Mouse (Mus musculus): ENCODE measurements at regions not wholly inside any gene's neighbourhood (a gene's known extent, or its start where the extent isn't known, plus 50 kb on each side); places are given as distances from the start of the nearest gene placed in this dataset.
A peak's percentile ranks its signal among the peaks of the same experiment; 100 is the strongest.

DNA sequence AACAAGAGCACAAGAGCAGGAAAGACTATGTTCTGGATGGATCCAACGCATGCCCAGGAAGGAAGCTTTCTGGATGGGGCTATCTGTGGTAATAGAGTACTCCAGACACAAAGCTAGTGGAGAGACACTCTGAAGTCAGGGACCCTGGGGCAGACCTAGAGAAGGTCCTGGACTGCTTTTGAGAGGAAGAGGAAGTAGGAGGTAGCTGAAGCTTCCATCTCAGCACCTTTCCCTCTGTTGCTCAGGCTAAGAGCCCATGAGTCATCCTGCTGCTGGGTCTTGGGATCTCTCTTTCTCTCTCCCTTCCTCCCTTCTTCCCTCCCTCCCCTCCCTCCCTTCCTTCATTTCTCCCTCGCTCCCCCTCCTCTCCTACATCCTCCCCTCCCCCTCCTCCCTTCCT, 84.6 kb upstream of the Cpeb4 start:
- no peak overlapping the region for H3K27ac ChIP-seq
- H3K4me2 ChIP-seq, result no peak overlapping the region
- H3K4me1 ChIP-seq, result peaks cover 19% of the 10 kb centered on the region
- H3K27me3 ChIP-seq (replicated peaks), result peaks cover 21% of the 10 kb centered on the region; the same call in 1 of the 2 replicates
- no peak overlapping the region for H3K4me3 ChIP-seq
- 45% methylated on average over 2 of the region's 2 CpGs for WGBS (ENCODE audit: insufficient replicate concordance)
- H3K9ac ChIP-seq, result no peak overlapping the region
- H3K36me3 ChIP-seq, result no peaks in the 10 kb centered on the region
- no peaks in the 10 kb centered on the region; the same call in 1 of the 2 replicates for H3K9me3 ChIP-seq (replicated peaks)
- ATAC-seq, result no peak

DNA sequence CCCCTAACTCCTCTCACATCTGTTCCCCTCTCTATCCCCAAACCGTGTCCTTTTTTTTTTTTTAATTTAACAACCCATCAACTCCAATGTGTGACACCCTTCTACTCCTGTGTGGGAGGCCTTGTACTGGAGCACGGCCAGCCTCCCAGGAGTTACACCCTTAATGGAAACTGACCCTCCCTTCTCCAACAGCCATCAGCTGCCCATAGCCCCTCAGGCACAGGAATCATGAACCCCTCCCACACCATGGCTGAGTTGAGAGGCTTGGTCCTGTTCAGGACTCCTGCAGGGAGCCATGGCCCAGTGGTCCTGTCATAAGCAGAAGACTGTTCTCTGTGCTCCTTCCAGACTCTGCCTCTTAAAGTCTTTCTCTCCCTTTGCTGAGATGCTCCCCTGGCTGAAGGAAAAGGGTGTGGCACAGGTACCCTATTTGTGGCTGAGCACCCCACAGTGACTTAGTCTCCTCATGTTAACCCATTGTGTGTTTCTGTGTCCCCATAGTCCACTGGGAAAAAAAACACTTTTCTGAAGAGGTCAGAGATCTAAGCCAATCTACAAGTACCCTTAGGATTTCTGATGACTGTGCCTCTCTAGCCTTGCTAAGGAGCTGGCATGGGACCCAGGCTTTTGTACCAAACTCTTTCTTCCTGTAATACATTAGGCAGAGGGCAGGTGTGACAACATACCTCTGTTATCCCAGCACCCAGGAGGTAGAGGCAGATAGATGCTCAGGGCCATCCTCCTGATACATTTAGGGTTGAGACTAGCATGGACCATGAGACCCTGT, 83.9 kb upstream of the Cpeb4 start:
- H3K9ac ChIP-seq, result no peak overlapping the region
- 0 out of 2 replicates have a peak, but pooled peaks have one; percentile 14 for ATAC-seq
- H3K27me3 ChIP-seq (replicated peaks), result peaks cover 21% of the 10 kb centered on the region; the same call in 1 of the 2 replicates
- H3K4me3 ChIP-seq, result no peak overlapping the region
- H3K36me3 ChIP-seq, result no peaks in the 10 kb centered on the region
- 0 out of 2 replicates have a peak overlapping the region, but pooled peaks have one; percentile 20 for H3K27ac ChIP-seq
- H3K4me1 ChIP-seq, result peaks cover 18% of the 10 kb centered on the region
- no peaks in the 10 kb centered on the region; the same call in 1 of the 2 replicates for H3K9me3 ChIP-seq (replicated peaks)
- 46% methylated on average over 2 of the region's 2 CpGs for WGBS (ENCODE audit: insufficient replicate concordance)
- no peak overlapping the region for H3K4me2 ChIP-seq

DNA sequence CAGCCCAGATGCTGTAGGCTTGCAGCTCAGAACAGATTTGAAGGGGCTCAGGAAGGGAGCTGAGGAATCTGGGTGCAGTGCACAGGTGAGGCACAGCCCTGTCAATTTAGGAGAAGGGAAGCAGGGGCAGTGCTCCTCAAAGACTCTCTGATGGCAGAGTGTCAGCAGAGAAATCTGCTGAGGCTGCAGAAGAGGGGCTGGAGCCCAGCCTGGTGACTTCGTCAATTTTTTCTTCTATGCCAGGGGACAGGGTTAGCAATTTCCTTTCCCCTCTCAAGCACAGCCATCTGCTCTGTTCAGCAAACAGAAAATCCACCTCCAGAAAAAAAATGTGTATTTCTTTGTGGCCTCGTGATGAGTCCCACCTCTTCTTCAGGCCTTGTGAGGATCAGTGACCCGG, 82.0 kb upstream of the Cpeb4 start:
- no peak overlapping the region for H3K4me2 ChIP-seq
- ATAC-seq, result no peak
- H3K4me1 ChIP-seq, result peaks cover 32% of the 10 kb centered on the region
- H3K9me3 ChIP-seq (replicated peaks), result no peaks in the 10 kb centered on the region
- H3K27ac ChIP-seq, result no peak overlapping the region
- peaks cover 21% of the 10 kb centered on the region; the same call in 1 of the 2 replicates for H3K27me3 ChIP-seq (replicated peaks)
- H3K9ac ChIP-seq, result peak overlapping the region; percentile 6; the same call in 1 of the 2 replicates
- H3K36me3 ChIP-seq, result no peaks in the 10 kb centered on the region
- WGBS (ENCODE audit: insufficient replicate concordance), result 79% methylated on average over 3 of the region's 3 CpGs
- no peak overlapping the region for H3K4me3 ChIP-seq

DNA sequence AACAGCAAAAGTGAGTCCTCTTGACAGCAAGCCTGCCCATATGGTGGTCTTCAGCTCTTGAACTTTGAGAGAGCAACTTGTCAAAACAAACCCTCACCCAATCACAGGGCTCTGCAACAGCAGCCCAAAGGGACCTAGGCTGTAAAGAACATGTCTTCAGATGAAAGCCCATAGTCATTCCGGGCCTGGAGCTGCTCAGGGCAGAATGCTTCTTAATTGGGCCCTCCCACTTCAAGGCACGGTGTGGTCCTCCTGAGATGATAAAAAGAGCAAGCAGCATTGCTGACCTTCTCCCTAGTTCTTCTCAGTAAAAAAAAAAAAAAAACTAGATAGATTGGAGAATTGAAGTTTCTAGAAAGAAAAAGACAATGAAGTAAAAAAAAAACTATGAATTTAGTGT, 80.7 kb upstream of the Cpeb4 start:
- no peak overlapping the region for H3K27ac ChIP-seq
- H3K4me3 ChIP-seq, result no peak overlapping the region
- no peak overlapping the region for H3K4me2 ChIP-seq
- no peaks in the 10 kb centered on the region for H3K9me3 ChIP-seq (replicated peaks)
- H3K27me3 ChIP-seq (replicated peaks), result peaks cover 21% of the 10 kb centered on the region; the same call in 1 of the 2 replicates
- peak; percentile 53 for ATAC-seq
- no peak overlapping the region for H3K9ac ChIP-seq
- no peaks in the 10 kb centered on the region for H3K36me3 ChIP-seq
- 55% methylated on average over 2 of the region's 2 CpGs for WGBS (ENCODE audit: insufficient replicate concordance)
- peaks cover 42% of the 10 kb centered on the region for H3K4me1 ChIP-seq

DNA sequence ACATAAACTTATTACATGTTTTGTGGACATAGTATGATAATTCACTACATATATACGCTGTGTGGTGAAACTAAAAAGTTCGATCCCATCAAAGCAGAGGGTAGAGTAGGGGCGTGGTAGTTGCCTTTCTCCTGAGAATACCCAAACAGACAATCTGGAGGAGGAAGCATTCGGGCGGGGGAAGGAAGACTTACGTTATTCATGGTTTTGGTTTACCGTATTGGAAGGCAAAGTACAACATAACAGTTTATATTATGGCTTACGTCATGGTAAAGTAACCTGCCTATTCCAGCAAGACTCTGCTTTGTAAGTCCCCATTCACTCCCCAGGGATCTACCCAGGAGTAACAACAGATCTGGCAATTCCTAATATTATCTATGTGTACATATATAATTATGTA, 76.9 kb upstream of the Cpeb4 start:
- Histone ChIP-seq H3K9me3 (replicated peaks) (peaks cover 4% of the 10 kb centered on the region; the same call in 1 of the 2 replicates), H3K4me2 (no peak overlapping the region), H3K27me3 (replicated peaks) (0 out of 2 replicates have a peak, but pooled peaks cover 2% of the 10 kb centered on the region), H3K9ac (no peak overlapping the region), H3K27ac (no peak overlapping the region), H3K4me3 (no peak overlapping the region), H3K36me3 (no peaks in the 10 kb centered on the region), H3K4me1 (peaks cover 44% of the 10 kb centered on the region)
- ATAC-seq, result no peak
- 66% methylated on average over 8 of the region's 8 CpGs for WGBS (ENCODE audit: insufficient replicate concordance)

DNA sequence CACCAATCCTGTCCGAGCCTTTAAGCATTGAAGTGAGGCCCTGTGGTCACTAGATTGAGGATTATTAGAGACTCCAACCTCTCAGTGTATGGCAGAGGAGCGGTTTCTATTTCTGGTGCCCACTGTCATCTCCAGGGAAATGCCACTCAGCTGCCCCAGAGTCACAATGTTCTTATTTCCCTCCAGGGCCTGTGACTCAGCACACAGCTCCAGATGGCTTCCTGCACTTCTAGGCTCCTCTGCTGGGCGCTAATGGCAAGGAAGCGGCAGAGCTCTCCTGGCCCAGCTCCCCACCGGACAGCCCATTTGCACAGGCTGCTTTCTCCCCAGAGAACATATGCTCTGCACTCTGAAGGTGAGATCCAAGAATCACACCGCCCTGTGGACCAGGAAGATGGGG, 75.8 kb upstream of the Cpeb4 start:
- H3K9me3 ChIP-seq (replicated peaks), result peaks cover 4% of the 10 kb centered on the region; the same call in 1 of the 2 replicates
- WGBS (ENCODE audit: insufficient replicate concordance), result 45% methylated on average over 6 of the region's 6 CpGs
- no peaks in the 10 kb centered on the region for H3K36me3 ChIP-seq
- peak overlapping the region; percentile 33 for H3K9ac ChIP-seq
- peak; percentile 75 for ATAC-seq
- H3K27ac ChIP-seq, result peak overlapping the region; percentile 71
- H3K4me2 ChIP-seq, result no peak overlapping the region
- no peaks in the 10 kb centered on the region for H3K27me3 ChIP-seq (replicated peaks)
- H3K4me1 ChIP-seq, result peaks cover 49% of the 10 kb centered on the region
- H3K4me3 ChIP-seq, result no peak overlapping the region

DNA sequence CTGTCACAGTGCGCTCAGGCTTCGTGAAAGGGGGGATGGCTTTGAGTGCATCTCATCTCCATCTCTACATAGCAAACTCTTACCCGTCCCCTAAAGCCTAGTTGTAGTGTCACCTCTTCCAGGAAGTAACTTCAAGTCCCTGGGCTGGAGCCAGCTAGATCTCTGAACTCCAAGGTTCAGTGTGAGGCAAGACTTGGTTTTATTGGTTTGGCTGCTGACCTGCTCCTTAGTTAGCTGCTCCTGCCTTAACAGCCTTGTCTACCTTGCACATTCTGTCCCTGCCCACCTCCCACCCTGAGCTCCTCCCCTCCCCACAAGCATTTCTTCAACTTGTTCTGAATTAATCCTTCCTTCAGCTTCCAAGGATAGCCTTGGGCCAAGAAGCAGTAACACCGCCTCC, 70.4 kb upstream of the Cpeb4 start:
- Histone ChIP-seq H3K4me1 (peaks cover 54% of the 10 kb centered on the region), H3K27me3 (replicated peaks) (no peaks in the 10 kb centered on the region), H3K27ac (peak overlapping the region; percentile 52; the same call in 1 of the 2 replicates), H3K36me3 (no peaks in the 10 kb centered on the region), H3K9me3 (replicated peaks) (peaks cover 4% of the 10 kb centered on the region; the same call in 1 of the 2 replicates), H3K9ac (no peak overlapping the region), H3K4me2 (no peak overlapping the region), H3K4me3 (no peak overlapping the region)
- WGBS (ENCODE audit: insufficient replicate concordance), result 82% methylated on average over 4 of the region's 4 CpGs
- ATAC-seq, result no peak

DNA sequence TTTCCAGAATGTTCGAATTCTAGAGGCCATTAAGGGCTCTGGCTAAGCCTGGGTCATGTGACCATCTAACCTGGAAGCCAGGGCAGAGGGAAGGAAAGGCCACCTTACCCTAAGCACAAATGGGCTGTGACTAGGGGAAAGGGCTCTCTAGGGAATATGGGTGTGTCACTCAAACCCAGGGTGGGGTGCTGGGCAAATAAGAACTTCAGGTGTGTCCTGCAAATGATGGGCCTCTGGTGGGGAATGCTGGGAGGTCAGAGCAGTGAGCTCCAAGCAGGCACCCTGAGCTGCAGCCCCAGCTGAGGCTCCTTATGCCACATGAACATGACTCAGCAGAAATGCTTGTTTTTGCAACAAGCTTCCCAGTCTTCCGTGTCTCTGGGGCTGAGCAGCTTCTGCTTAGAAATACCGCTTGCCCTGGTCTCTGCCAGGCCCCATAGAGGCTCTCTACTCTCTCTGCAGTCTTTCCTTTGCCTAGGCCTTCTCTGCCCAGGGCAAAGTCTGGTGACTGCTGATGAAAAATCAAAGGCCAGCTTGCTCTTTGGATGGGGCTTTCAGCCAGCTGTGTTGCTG, 68.6 kb upstream of the Cpeb4 start:
- Histone ChIP-seq H3K4me2 (peak overlapping the region; percentile 51), H3K4me3 (no peak overlapping the region; the same call in 1 of the 2 replicates), H3K9ac (peak overlapping the region; percentile 70), H3K36me3 (no peaks in the 10 kb centered on the region), H3K9me3 (replicated peaks) (peaks cover 4% of the 10 kb centered on the region; the same call in 1 of the 2 replicates), H3K27me3 (replicated peaks) (no peaks in the 10 kb centered on the region), H3K27ac (peak overlapping the region; percentile 94), H3K4me1 (peaks cover 63% of the 10 kb centered on the region)
- peak; percentile 86 for ATAC-seq
- 30% methylated on average over 3 of the region's 3 CpGs for WGBS (ENCODE audit: insufficient replicate concordance)

DNA sequence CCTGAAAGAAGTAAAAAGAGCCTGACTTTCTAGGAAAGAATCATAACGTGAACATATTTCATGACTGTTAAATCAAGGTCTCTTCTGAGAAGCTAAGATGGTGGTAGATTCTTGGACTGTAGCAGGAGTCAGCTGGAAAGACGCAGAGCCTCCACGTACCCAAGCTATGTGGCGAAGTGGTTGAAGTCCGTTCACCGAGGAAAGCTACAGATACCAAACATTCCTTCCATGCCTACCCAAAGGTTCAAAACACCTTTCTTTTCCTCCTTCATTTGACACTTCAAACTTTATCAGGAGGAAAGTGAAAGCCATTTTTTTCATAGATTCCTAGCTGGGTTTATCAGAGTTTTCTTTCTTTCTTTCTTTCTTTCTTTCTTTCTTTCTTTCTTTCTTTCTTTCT, 67.5 kb upstream of the Cpeb4 start:
- ATAC-seq, result no peak
- no peak overlapping the region; the same call in 1 of the 2 replicates for H3K4me2 ChIP-seq
- 94% methylated on average over 6 of the region's 6 CpGs for WGBS (ENCODE audit: insufficient replicate concordance)
- no peaks in the 10 kb centered on the region for H3K9me3 ChIP-seq (replicated peaks)
- H3K36me3 ChIP-seq, result no peaks in the 10 kb centered on the region
- peak overlapping the region; percentile 94 for H3K27ac ChIP-seq
- H3K9ac ChIP-seq, result no peak overlapping the region
- H3K4me1 ChIP-seq, result peaks cover 74% of the 10 kb centered on the region
- no peaks in the 10 kb centered on the region for H3K27me3 ChIP-seq (replicated peaks)
- H3K4me3 ChIP-seq, result no peak overlapping the region

DNA sequence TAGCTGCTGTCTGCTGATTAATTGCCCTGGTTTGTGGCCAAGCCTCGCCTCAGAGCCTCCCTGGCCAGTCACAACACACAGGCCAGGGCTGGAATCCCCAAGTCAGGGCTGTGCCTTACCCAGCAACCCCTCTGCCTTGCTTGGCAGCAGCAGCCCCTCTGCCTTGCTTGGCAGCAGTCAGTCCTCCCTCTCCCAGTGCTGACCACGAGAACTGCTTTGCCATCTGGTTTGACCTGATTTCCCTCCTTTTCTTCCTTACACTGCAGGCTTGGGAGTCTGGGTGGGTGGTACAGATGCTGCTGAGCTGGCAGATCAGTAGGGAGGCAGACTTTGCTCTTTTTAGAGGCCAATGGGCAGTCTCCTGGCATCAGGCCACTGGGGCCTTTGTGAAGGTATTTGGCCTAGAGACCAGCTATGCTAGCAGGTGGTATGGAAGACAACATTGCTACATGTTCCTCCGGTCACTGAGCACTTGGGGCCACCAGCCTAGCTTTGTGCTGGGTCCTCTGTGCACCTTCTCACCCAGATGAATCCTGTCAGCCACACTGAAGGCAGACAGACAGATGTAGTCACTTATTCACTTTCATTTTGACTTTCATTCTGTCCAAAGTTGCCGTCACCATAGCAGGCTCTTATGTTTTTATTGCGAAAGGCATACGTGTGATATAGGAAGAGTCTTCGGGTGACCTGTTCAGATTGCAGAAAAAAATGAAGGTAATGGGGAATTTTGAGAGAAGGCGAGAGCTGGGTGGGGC, 64.4 kb upstream of the Cpeb4 start:
- H3K4me3 ChIP-seq, result no peak overlapping the region
- ATAC-seq, result no peak
- no peak overlapping the region for H3K4me2 ChIP-seq
- peaks cover 84% of the 10 kb centered on the region for H3K4me1 ChIP-seq
- WGBS (ENCODE audit: insufficient replicate concordance), result 77% methylated on average over 8 of the region's 8 CpGs
- no peaks in the 10 kb centered on the region for H3K27me3 ChIP-seq (replicated peaks)
- no peaks in the 10 kb centered on the region for H3K36me3 ChIP-seq
- peak overlapping the region; percentile 77 for H3K27ac ChIP-seq
- peak overlapping the region; percentile 27; the same call in 1 of the 2 replicates for H3K9ac ChIP-seq
- H3K9me3 ChIP-seq (replicated peaks), result no peaks in the 10 kb centered on the region

DNA sequence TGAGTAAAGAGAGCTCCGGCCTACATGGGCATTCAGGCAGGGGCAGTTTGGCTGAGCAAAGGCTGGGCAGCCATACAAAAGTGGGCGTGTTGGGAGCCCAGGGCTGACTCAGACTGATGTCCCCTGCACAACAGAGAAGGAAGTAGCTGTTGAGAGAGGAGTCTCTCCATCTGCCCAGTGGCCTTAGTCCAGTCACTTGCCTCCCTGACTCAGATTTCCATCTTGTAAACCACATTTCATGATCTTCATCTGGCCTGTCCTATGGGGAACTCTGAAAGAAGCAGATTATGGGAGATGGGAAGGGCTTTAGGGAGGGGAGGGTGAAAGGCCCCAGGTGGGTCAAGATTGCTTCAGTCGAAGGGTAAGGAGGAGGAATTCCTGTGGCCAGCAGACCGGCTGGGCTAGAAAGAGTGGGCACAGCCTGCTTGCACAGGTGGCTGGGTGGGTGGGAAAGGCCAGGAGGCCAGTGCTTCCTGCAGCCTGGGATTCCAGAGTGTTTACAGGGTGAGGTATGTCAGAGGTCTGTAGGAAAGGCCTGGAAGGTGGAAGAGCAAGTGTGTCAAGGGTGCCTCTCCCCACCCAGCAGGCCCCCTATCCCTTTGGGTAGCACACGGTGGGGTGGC, 63.7 kb upstream of the Cpeb4 start:
- no peak overlapping the region for H3K4me2 ChIP-seq
- no peaks in the 10 kb centered on the region for H3K27me3 ChIP-seq (replicated peaks)
- no peak for ATAC-seq
- peak overlapping the region; percentile 27; the same call in 1 of the 2 replicates for H3K9ac ChIP-seq
- H3K4me3 ChIP-seq, result no peak overlapping the region
- H3K27ac ChIP-seq, result peak overlapping the region; percentile 77
- no peaks in the 10 kb centered on the region for H3K9me3 ChIP-seq (replicated peaks)
- H3K4me1 ChIP-seq, result peaks cover 81% of the 10 kb centered on the region
- 66% methylated on average over 5 of the region's 5 CpGs for WGBS (ENCODE audit: insufficient replicate concordance)
- no peaks in the 10 kb centered on the region for H3K36me3 ChIP-seq

Measured in liver, embryonic 12.5 days (tissue).